Mouse (Mus musculus) c-Kit-positive CD71-positive TER-119-negative erythroid progenitor cells, embryonic 14.5 days (primary cell): ENCODE data around the gene Gprc5b.
A peak's percentile ranks its signal among the peaks of the same experiment; 100 is the strongest.

Experiments
- DNase-seq: peaks from one replicate; pipeline ENCODE4 v3.0.0-alpha.2; 2013; ENCODE audit warnings: low read depth

Gprc5b gene

GRCm38 (mm10) chr7:118995007-118995406 lies at the start of gene Gprc5b:
Gene Gprc5b (minus strand): TSS chr7:118995211.
- DNase-seq = peak; percentile 16

GRCm38 (mm10) chr7:119041502-119041901 lies 46.5 kb upstream of the Gprc5b start:
- no peak for DNase-seq

- DNase-seq = no peak
Observed at GRCm38 (mm10) chr7:119037581-119037980, 42.6 kb upstream of the Gprc5b start.

- no peak for DNase-seq
Observed at GRCm38 (mm10) chr7:119034243-119034961, 39.4 kb upstream of the Gprc5b start.

- peak; percentile 34 for DNase-seq
Observed at GRCm38 (mm10) chr7:119023394-119023921, 28.4 kb upstream of the Gprc5b start.

GRCm38 (mm10) chr7:119022238-119023156 lies 27.5 kb upstream of the Gprc5b start:
- peak; percentile 10 for DNase-seq

GRCm38 (mm10) chr7:119019537-119019936 lies 24.5 kb upstream of the Gprc5b start:
- no peak for DNase-seq

- DNase-seq = no peak
Observed at GRCm38 (mm10) chr7:119015736-119016135, 20.7 kb upstream of the Gprc5b start.

GRCm38 (mm10) chr7:119010854-119011529 lies 16.0 kb upstream of the Gprc5b start:
- DNase-seq = peak; percentile 37

GRCm38 (mm10) chr7:119002501-119002900 lies 7.5 kb upstream of the Gprc5b start:
- no peak for DNase-seq

GRCm38 (mm10) chr7:119001965-119002364 lies 7.0 kb upstream of the Gprc5b start:
- DNase-seq = no peak

GRCm38 (mm10) chr7:118999857-119000256 lies 4.8 kb upstream of the Gprc5b start:
- DNase-seq = no peak

GRCm38 (mm10) chr7:118996137-118996837 lies 1.3 kb upstream of the Gprc5b start:
- DNase-seq = peak; percentile 49

GRCm38 (mm10) chr7:118995671-118996070 lies 660 bp upstream of the Gprc5b start:
- DNase-seq = no peak

- no peak for DNase-seq
Observed at GRCm38 (mm10) chr7:118994231-118994842, 674 bp downstream of the Gprc5b start.

- DNase-seq = no peak
Observed at GRCm38 (mm10) chr7:118993597-118994230, 1.3 kb downstream of the Gprc5b start.

GRCm38 (mm10) chr7:118992623-118993405 lies 2.2 kb downstream of the Gprc5b start:
- DNase-seq = no peak

GRCm38 (mm10) chr7:118992080-118992560 lies 2.9 kb downstream of the Gprc5b start:
- no peak for DNase-seq

- DNase-seq = no peak
Observed at GRCm38 (mm10) chr7:118991341-118991884, 3.6 kb downstream of the Gprc5b start.
